Mouse (Mus musculus) bone marrow, adult 2 months (tissue): ENCODE measurements at regions not wholly inside any gene's neighbourhood (a gene's known extent, or its start where the extent isn't known, plus 50 kb on each side); places are given as distances from the start of the nearest gene placed in this dataset.

ENCODE experiments used
- H3K27ac ChIP-seq: fragments of 200-500 bp; 2 replicates; pipeline ENCODE4 v1.5.1; 2012; ENCODE audit warnings: low read depth, mild to moderate bottlenecking, control low read depth, inconsistent platforms, low read length; ENCODE audit not compliant: control insufficient read depth, poor library complexity, insufficient read depth
- H3K4me1 ChIP-seq: fragments of 200-500 bp; 2 replicates; pipeline ENCODE4 v1.6.1; 2011; ENCODE audit warnings: low read length; ENCODE audit not compliant: control insufficient read depth, insufficient read depth
- H3K4me3 ChIP-seq: fragments of 200-500 bp; replicated peaks from 2 replicates; pipeline ENCODE3; 2011; ENCODE audit warnings: mild to moderate bottlenecking, low read depth, low read length, control low read depth; ENCODE audit not compliant: control insufficient read depth
- CTCF ChIP-seq: fragments of 200-500 bp; IDR thresholded peaks from 2 replicates; pipeline ENCODE4 v1.5.1; 2011; ENCODE audit warnings: low read length, control low read depth; ENCODE audit not compliant: control insufficient read depth, insufficient read depth
- POLR2A ChIP-seq: fragments of 200-500 bp; IDR thresholded peaks from 2 replicates; pipeline ENCODE4 v1.6.1; 2011; ENCODE audit warnings: low read depth, mild to moderate bottlenecking, control low read depth, low read length, borderline replicate concordance; ENCODE audit not compliant: control insufficient read depth
- WGBS: fragments of 180-500 bp; shearing (Covaris S2); methylation state at CpG from one replicate; pipeline ENCODE4 v1.1.7; 2018; 5-methylcytosine and 5-hydroxymethylcytosine counted together

DNA sequence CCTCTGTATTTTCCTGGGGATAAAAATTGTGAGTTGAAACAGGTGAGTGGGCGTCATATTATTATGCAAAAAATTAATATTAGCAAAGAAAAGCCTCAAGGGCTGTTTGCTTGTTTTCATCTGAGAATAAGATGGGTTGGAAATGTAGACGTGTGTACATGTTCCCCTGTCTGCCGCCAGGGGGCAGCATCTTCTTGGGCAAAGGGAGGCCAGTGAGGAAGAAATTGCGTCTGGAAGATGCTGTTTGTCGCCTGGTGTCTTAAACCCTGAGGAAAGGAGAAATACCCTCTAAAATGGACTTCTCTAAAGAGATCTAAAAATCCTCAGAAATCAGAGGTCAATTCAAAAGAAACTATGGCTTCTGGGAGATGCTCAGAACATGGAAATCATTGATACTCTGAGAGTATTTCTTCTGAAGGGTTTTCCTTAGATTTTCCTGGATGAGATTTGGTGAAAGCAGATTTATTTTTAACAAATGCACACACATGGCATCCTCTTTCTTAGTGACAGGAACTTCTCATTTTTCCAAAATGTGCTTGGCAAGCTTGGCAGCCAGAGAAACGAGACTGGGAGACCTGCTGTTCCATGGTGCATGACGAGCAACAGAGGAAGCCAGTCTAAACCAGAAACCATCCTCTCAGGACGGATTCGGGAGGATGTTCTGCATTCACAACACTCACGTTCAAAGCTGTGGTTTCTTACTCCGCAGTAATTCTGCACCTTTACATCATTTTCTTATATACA lies 222.8 kb upstream of the Btbd3 start:
- 31% methylated on average over 11 of the region's 11 CpGs for WGBS
- peak; percentile 66 for TF ChIP-seq CTCF
- no peak for TF ChIP-seq POLR2A
- Histone ChIP-seq H3K27ac (no peak overlapping the region), H3K4me1 (no peaks in the 10 kb centered on the region), H3K4me3 (no peak overlapping the region)

DNA sequence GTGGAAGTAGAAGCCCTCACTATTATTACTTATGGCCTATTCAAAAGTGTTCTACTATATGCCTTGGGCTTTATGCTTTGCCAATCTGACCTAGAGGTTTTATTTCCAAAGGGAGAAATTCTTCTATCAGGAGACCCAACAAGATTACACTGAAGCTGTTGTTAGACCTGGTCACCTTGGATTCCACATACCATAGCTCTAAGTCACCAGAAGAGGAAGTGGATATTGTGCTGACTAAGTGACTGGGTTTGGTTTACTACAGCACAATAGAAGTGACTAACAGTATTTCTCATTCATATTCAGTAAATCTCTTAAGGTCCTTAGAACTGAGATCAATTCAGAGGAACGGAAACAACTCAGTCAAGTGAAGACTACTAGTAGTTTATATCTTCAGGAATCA lies 229.0 kb upstream of the Btbd3 start:
- TF ChIP-seq CTCF (no peak), POLR2A (no peak)
- H3K4me3 ChIP-seq, result no peak overlapping the region

DNA sequence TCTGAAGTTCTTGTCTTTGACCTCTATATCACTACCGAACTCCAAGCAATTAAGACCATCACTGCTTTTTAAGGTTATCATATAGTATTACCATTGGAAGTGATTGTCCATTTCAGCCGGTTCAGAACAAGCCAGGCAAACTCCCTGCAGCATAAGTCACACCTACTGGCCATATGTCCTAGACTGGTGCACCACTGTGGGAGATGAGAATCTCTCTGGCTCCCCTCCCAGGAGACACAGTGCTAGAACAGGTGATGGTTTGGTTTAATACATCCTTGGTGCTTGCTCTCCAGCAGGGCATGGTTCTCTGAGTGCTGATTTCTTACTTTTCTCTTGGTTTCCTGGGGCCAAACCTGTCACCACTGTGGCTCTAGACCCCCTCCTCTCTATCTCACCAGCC lies 232.8 kb upstream of the Btbd3 start:
- no peak for TF ChIP-seq POLR2A
- no peak for TF ChIP-seq CTCF
- no peaks in the 10 kb centered on the region; the same call in 1 of the 2 replicates for H3K4me1 ChIP-seq
- H3K27ac ChIP-seq, result no peak overlapping the region
- 74% methylated on average over 2 of the region's 2 CpGs for WGBS
- H3K4me3 ChIP-seq, result no peak overlapping the region

More for the DNA sequence above, 229.0 kb upstream of the Btbd3 start:
- Histone ChIP-seq H3K27ac (no peak overlapping the region), H3K4me1 (no peaks in the 10 kb centered on the region; the same call in 1 of the 2 replicates)
- WGBS, result 68% methylated on average over 1 of the region's 1 CpGs

- Histone ChIP-seq H3K27ac (no peak overlapping the region), H3K4me1 (no peaks in the 10 kb centered on the region), H3K4me3 (no peak overlapping the region)
- TF ChIP-seq CTCF (no peak), POLR2A (no peak)
- 81% methylated on average over 3 of the region's 3 CpGs for WGBS
Measured at GRCm38 (mm10) chr2:137981766-137982165, 274.6 kb upstream of the Btbd3 start.

- Histone ChIP-seq H3K27ac (no peak overlapping the region), H3K4me3 (no peak overlapping the region), H3K4me1 (no peaks in the 10 kb centered on the region)
- 44% methylated on average over 4 of the region's 4 CpGs for WGBS
- TF ChIP-seq CTCF, result no peak
Measured at GRCm38 (mm10) chr2:137977767-137978166, 278.6 kb upstream of the Btbd3 start.

DNA sequence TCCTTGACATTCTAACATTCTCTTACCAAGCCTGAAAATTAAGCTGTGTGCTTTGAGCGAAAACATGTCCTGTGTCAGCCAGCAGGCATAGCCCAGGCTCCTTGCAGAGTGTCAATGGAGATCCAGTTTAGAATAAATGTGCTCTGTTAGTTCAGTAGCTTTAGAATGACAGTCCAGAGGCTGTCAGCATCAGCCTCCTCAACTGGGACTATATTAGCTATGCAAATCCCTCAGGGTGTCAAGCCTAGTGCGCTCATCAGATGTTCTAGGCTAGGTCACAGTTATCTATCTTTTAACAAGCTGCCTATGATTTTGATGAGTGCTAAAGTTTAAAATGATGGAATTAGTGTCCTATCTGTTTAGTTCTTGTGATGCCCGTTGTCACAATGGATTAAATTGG lies 281.7 kb upstream of the Btbd3 start:
- no peak overlapping the region for H3K27ac ChIP-seq
- H3K4me1 ChIP-seq, result no peaks in the 10 kb centered on the region
- no peak overlapping the region for H3K4me3 ChIP-seq
- 74% methylated on average over 3 of the region's 3 CpGs for WGBS
- TF ChIP-seq POLR2A (no peak), CTCF (no peak)

DNA sequence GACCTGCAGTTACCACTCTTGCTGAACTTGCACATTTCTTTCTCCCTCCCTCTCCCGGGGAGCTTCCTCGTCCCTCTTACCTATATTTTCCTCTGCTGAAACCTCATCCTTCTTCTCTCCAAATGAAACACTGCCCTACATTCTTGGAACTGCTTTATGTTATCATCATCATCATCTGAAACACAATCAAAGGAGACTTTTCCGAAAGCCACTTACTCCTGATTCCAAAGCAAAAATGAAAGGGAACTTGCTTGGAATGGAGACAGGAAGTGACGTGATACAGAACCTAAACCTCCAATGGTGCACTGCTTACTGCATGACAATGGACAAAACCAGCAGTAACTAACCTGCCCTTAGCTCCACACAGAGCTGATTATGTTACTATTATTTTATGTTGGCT lies 287.2 kb upstream of the Btbd3 start:
- 65% methylated on average over 4 of the region's 4 CpGs for WGBS
- no peak overlapping the region for H3K4me3 ChIP-seq
- no peak overlapping the region for H3K27ac ChIP-seq
- TF ChIP-seq CTCF, result no peak
- no peak for TF ChIP-seq POLR2A
- H3K4me1 ChIP-seq, result no peaks in the 10 kb centered on the region

GRCm38 (mm10) chr2:137966460-137967076 lies 289.8 kb upstream of the Btbd3 start:
- Histone ChIP-seq H3K27ac (no peak overlapping the region), H3K4me1 (no peaks in the 10 kb centered on the region), H3K4me3 (no peak overlapping the region)
- 56% methylated on average over 10 of the region's 10 CpGs for WGBS
- TF ChIP-seq POLR2A (no peak), CTCF (no peak)

GRCm38 (mm10) chr2:137954830-137955229 lies 301.5 kb upstream of the Btbd3 start:
- no peak for TF ChIP-seq POLR2A
- no peak for TF ChIP-seq CTCF
- Histone ChIP-seq H3K4me1 (no peaks in the 10 kb centered on the region), H3K27ac (no peak overlapping the region), H3K4me3 (no peak overlapping the region)
- WGBS, result 85% methylated on average over 2 of the region's 2 CpGs
